In genomic region chr6:116902371-116902770, GRCm38 (mm10) we compare ENCODE assay signal across 11 mouse cellular contexts.
"Had no signal": no experiment of that assay in that cellular context is flagged by ENCODE, and none has a peak within 500 bp of the region (broad histone marks: within the 10 kb centered on the region; RNA-seq: fewer than 3 reads in every experiment).

No protein-coding gene starts in this region.

- H3K4me2 ChIP-seq: limb, embryonic 13.5 days; midbrain, embryonic 13.5 days; stomach, embryonic 15.5 days had no signal

- H3K4me3 ChIP-seq: limb, embryonic 13.5 days; midbrain, embryonic 13.5 days; stomach, embryonic 15.5 days had no signal

- H3K9me3 ChIP-seq: limb, embryonic 13.5 days; midbrain, embryonic 13.5 days; stomach, embryonic 15.5 days had no signal

- H3K4me1 ChIP-seq: limb, embryonic 13.5 days; midbrain, embryonic 13.5 days; stomach, embryonic 15.5 days had no signal

- ATAC-seq: midbrain, embryonic 13.5 days had no signal

- H3K27me3 ChIP-seq: limb, embryonic 13.5 days; midbrain, embryonic 13.5 days; stomach, embryonic 15.5 days had no signal

- H3K9ac ChIP-seq: limb, embryonic 13.5 days; liver, embryonic 14.5 days; midbrain, embryonic 13.5 days; stomach, embryonic 15.5 days had no signal

- DNase-seq: kidney, postnatal 36 days; layer of hippocampus, postnatal 36 days; left cerebral cortex, postnatal 4 days; lung, adult 18-20 months; thymus, adult 2 months; thymus, postnatal 25 days had no signal

- H3K36me3 ChIP-seq: limb, embryonic 13.5 days; midbrain, embryonic 13.5 days; stomach, embryonic 15.5 days had no signal

- H3K27ac ChIP-seq: kidney, postnatal 0 days; limb, embryonic 13.5 days; liver, embryonic 14.5 days; midbrain, embryonic 13.5 days; stomach, embryonic 15.5 days had no signal
